Mouse (Mus musculus): ENCODE data around the gene Calcrl. TPM values are rescaled to one million over a fixed set of nuclear protein-coding genes. Genes with fewer than 3 reads are reported as not detected.

Calcrl gene
- total RNA-seq (2014; rRNA removed; ENCODE audit: low replicate concordance) (32.3 and 78.2 TPM in 2 replicates), polyA plus RNA-seq (2015; fragmentation: Nextera tagmentation; extraction: Ambion mirVana) (26.5 and 28.5 TPM in 2 replicates)

DNA sequence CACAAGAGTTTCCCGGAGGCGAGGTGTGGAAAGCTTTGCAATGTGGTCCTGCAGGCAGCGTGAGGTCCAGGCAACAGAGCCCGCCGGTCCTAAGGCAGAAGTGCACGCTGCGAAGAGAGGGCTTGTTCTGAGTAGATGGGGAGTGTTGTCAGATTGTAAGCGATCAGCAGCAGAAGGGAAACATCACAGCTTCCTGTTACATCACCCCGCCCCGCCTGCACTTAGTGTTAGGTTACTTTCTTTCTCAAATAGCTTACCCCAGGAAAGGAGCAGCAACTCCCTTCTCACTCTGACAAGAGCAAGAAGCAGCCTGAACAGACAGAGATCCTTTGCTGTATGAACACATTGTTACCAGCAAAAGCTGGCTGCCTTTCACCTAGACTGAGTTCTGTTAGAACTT, at the start of gene Calcrl:
Gene Calcrl (minus strand): TSS at position 274 of the 400 bp plus-strand sequence.
- under 1% methylated on average over 10 of the region's 10 CpGs for WGBS
- Histone ChIP-seq H3K27me3 (ENCODE audit: control insufficient read depth, insufficient read depth, low read length) (no peaks in the 10 kb centered on the region), H3K4me1 (ENCODE audit: control insufficient read depth, insufficient read depth) (no peaks in the 10 kb centered on the region), H3K9ac (replicated peaks; ENCODE audit: low read depth, low read length) (peak within 1 kb of the TSS; percentile 42; the same call in 1 of the 2 replicates), H3K36me3 (replicated peaks; ENCODE audit: control insufficient read depth, insufficient read depth, low read length) (no peaks in the 10 kb centered on the region), H3K4me2 (ENCODE audit: low read depth, low read length) (peak within 1 kb of the TSS; percentile 59), H3K27ac (ENCODE audit: low read depth) (peak within 1 kb of the TSS; percentile 84), H3K4me3 (ENCODE audit: low read depth, low read length) (peak within 1 kb of the TSS; percentile 49), H3K9me3 (replicated peaks; ENCODE audit: control insufficient read depth, low read length) (no peaks in the 10 kb centered on the region)
- no peak for TF ChIP-seq CTCF (IDR thresholded peaks at IDR 0.05; ENCODE audit: low read depth)
- no peak for TF ChIP-seq EP300 (IDR thresholded peaks at IDR 0.05; ENCODE audit: low read depth)
- ATAC-seq (ENCODE audit: insufficient read depth, low read depth) (peak; percentile 87), DNase-seq (ENCODE audit: low spot score) (peak; percentile 82)

DNA sequence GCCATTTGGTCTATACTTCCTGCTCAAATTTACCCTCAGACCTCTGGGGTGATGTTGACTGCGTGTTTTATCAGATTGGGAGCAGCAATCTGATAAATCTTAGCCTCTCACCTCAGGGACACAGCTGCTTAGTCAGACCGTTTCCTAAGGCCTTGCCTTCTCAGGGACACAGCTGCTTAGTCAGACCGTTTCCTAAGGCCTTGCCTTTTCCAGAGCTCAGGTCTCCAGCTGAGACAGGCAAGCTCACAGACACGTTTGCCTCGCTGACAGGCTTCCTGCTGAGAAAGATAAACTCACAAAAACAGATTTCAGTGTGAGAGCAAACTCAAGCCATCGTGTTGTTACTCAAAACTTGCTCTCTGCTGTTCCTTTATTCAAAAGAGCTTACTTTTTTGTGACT, 49.4 kb upstream of the Calcrl start:
- Histone ChIP-seq H3K4me3 (ENCODE audit: low read depth, low read length) (no peak overlapping the region; the same call in 1 of the 2 replicates), H3K9ac (replicated peaks; ENCODE audit: low read depth, low read length) (peak overlapping the region; percentile 11; the same call in 1 of the 2 replicates), H3K4me1 (ENCODE audit: control insufficient read depth, insufficient read depth) (peaks cover 27% of the 10 kb centered on the region), H3K4me2 (ENCODE audit: low read depth, low read length) (peak overlapping the region; percentile 67), H3K36me3 (replicated peaks; ENCODE audit: control insufficient read depth, insufficient read depth, low read length) (peaks cover 16% of the 10 kb centered on the region; the same call in 1 of the 2 replicates), H3K27me3 (ENCODE audit: control insufficient read depth, insufficient read depth, low read length) (no peaks in the 10 kb centered on the region), H3K9me3 (replicated peaks; ENCODE audit: control insufficient read depth, low read length) (no peaks in the 10 kb centered on the region), H3K27ac (ENCODE audit: low read depth) (peak overlapping the region; percentile 89)
- TF ChIP-seq EP300 (IDR thresholded peaks at IDR 0.05; ENCODE audit: low read depth) (no peak), CTCF (IDR thresholded peaks at IDR 0.05; ENCODE audit: low read depth) (no peak)
- DNase-seq (ENCODE audit: low spot score) = peak; percentile 79
- peak; percentile 67 for ATAC-seq (ENCODE audit: insufficient read depth, low read depth)
- 5% methylated on average over 6 of the region's 6 CpGs for WGBS

- WGBS = 37% methylated on average over 14 of the region's 14 CpGs
- DNase-seq (ENCODE audit: low spot score) (no peak), ATAC-seq (ENCODE audit: insufficient read depth, low read depth) (no peak)
- Histone ChIP-seq H3K36me3 (replicated peaks; ENCODE audit: control insufficient read depth, insufficient read depth, low read length) (peaks cover 18% of the 10 kb centered on the region), H3K27me3 (ENCODE audit: control insufficient read depth, insufficient read depth, low read length) (no peaks in the 10 kb centered on the region), H3K9ac (replicated peaks; ENCODE audit: low read depth, low read length) (peak overlapping the region; percentile 11; the same call in 1 of the 2 replicates), H3K4me3 (ENCODE audit: low read depth, low read length) (no peak overlapping the region), H3K4me1 (ENCODE audit: control insufficient read depth, insufficient read depth) (peaks cover 27% of the 10 kb centered on the region), H3K27ac (ENCODE audit: low read depth) (peak overlapping the region; percentile 89), H3K9me3 (replicated peaks; ENCODE audit: control insufficient read depth, low read length) (no peaks in the 10 kb centered on the region), H3K4me2 (ENCODE audit: low read depth, low read length) (no peak overlapping the region)
- TF ChIP-seq CTCF (IDR thresholded peaks at IDR 0.05; ENCODE audit: low read depth) (no peak), EP300 (IDR thresholded peaks at IDR 0.05; ENCODE audit: low read depth) (no peak)
These were observed 48.8 kb upstream of the Calcrl start for GRCm38 (mm10) chr2:84473941-84474530.

DNA sequence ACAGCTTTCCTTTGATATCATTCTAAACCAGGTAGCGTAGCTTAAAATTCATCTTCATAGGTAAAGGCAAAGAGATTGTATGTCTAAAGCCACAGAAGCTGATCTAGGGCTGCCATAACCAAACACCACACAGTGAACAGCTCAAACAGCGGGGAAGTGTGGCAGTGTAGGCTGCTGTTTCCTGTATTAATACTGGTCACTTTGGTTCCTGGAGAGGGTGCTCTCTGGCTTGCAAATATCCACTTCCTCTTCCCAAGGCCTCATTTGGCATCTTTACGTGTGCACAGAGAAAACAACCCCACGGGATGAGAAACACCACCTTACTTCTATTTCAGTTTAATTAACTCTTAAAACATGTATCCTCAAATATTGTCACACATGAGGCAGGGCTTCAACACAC, 42.2 kb upstream of the Calcrl start:
- no peak overlapping the region for H3K4me3 ChIP-seq (ENCODE audit: low read depth, low read length)
- no peak overlapping the region for H3K9ac ChIP-seq (replicated peaks; ENCODE audit: low read depth, low read length)
- TF ChIP-seq EP300 (IDR thresholded peaks at IDR 0.05; ENCODE audit: low read depth) = no peak
- no peak for TF ChIP-seq CTCF (IDR thresholded peaks at IDR 0.05; ENCODE audit: low read depth)
- no peaks in the 10 kb centered on the region for H3K27me3 ChIP-seq (ENCODE audit: control insufficient read depth, insufficient read depth, low read length)
- peaks cover 19% of the 10 kb centered on the region for H3K36me3 ChIP-seq (replicated peaks; ENCODE audit: control insufficient read depth, insufficient read depth, low read length)
- 0 out of 2 replicates have a peak overlapping the region, but pooled peaks have one; percentile 15 for H3K27ac ChIP-seq (ENCODE audit: low read depth)
- peaks cover 9% of the 10 kb centered on the region; the same call in 1 of the 2 replicates for H3K4me1 ChIP-seq (ENCODE audit: control insufficient read depth, insufficient read depth)
- ATAC-seq (ENCODE audit: insufficient read depth, low read depth) = no peak
- 66% methylated on average over 4 of the region's 4 CpGs for WGBS
- H3K9me3 ChIP-seq (replicated peaks; ENCODE audit: control insufficient read depth, low read length) = no peaks in the 10 kb centered on the region
- H3K4me2 ChIP-seq (ENCODE audit: low read depth, low read length) = no peak overlapping the region
- DNase-seq (ENCODE audit: low spot score) = no peak

GRCm38 (mm10) chr2:84464956-84465355, 39.7 kb upstream of the Calcrl start:
- no peak overlapping the region for H3K4me3 ChIP-seq (ENCODE audit: low read depth, low read length)
- TF ChIP-seq CTCF (IDR thresholded peaks at IDR 0.05; ENCODE audit: low read depth) (no peak), EP300 (IDR thresholded peaks at IDR 0.05; ENCODE audit: low read depth) (0 out of 2 replicates have a peak, but pooled peaks have one; percentile 21)
- H3K9ac ChIP-seq (replicated peaks; ENCODE audit: low read depth, low read length) = no peak overlapping the region; the same call in 1 of the 2 replicates
- ATAC-seq (ENCODE audit: insufficient read depth, low read depth) (peak; percentile 83), DNase-seq (ENCODE audit: low spot score) (peak; percentile 84)
- H3K9me3 ChIP-seq (replicated peaks; ENCODE audit: control insufficient read depth, low read length) = no peaks in the 10 kb centered on the region
- WGBS = 11% methylated on average over 7 of the region's 7 CpGs
- H3K4me1 ChIP-seq (ENCODE audit: control insufficient read depth, insufficient read depth) = peaks cover 9% of the 10 kb centered on the region; the same call in 1 of the 2 replicates
- peak overlapping the region; percentile 8; the same call in 1 of the 2 replicates for H3K4me2 ChIP-seq (ENCODE audit: low read depth, low read length)
- H3K27ac ChIP-seq (ENCODE audit: low read depth) = peak overlapping the region; percentile 70
- H3K36me3 ChIP-seq (replicated peaks; ENCODE audit: control insufficient read depth, insufficient read depth, low read length) = peaks cover 12% of the 10 kb centered on the region
- no peaks in the 10 kb centered on the region for H3K27me3 ChIP-seq (ENCODE audit: control insufficient read depth, insufficient read depth, low read length)

All from heart, postnatal 0 days (tissue).